Mouse (Mus musculus) lung, embryonic 16.5 days (tissue): ENCODE measurements around the gene 0610037L13Rik. TPM values are rescaled to one million over a fixed set of nuclear protein-coding genes. Genes with fewer than 3 reads are reported as not detected.

ENCODE experiments used
- ATAC-seq: fragments of 200-750 bp; cut with Nextera tagmentation; 2 replicates; pipeline ENCODE4 v1.8.0; 2017; ENCODE audit warnings: low read depth, mild to moderate bottlenecking, moderate library complexity
- H3K27ac ChIP-seq: fragments of 300-500 bp; sonication (generic); 2 replicates; pipeline ENCODE4 v1.5.1; 2014; ENCODE audit warnings: mild to moderate bottlenecking, control low read depth, low read length
- H3K27me3 ChIP-seq: fragments of 300-500 bp; sonication (generic); 2 replicates; pipeline ENCODE4 v1.6.1; 2014; ENCODE audit warnings: low read depth, low read length, mixed read lengths; ENCODE audit not compliant: control insufficient read depth, insufficient read depth
- H3K36me3 ChIP-seq: fragments of 300-500 bp; sonication (generic); 2 replicates; pipeline ENCODE4 v1.6.1; 2014; ENCODE audit warnings: low read length; ENCODE audit not compliant: control insufficient read depth, insufficient read depth
- H3K4me1 ChIP-seq: fragments of 300-500 bp; sonication (generic); replicated peaks from 2 replicates; pipeline ENCODE4 v1.6.1; 2014; ENCODE audit warnings: low read length, mixed read lengths; ENCODE audit not compliant: control insufficient read depth, insufficient read depth
- H3K4me2 ChIP-seq: fragments of 300-500 bp; sonication (generic); 2 replicates; pipeline ENCODE4 v1.6.1; 2014; ENCODE audit warnings: low read depth, low read length, control low read depth
- H3K4me3 ChIP-seq: fragments of 300-500 bp; sonication (generic); 2 replicates; pipeline ENCODE4 v1.5.1; 2014; ENCODE audit warnings: mild to moderate bottlenecking, low read length, control low read depth
- H3K9ac ChIP-seq: fragments of 300-500 bp; sonication (generic); 2 replicates; pipeline ENCODE4 v1.6.1; 2014; ENCODE audit warnings: low read length, control low read depth
- H3K9me3 ChIP-seq: fragments of 300-500 bp; sonication (generic); 2 replicates; pipeline ENCODE4 v1.6.1; 2016; ENCODE audit warnings: low read length; ENCODE audit not compliant: control insufficient read depth
- WGBS: fragments of 180-500 bp; shearing (Covaris S2); extraction: QIAGEN DNeasy Blood & Tissue Kit; methylation state at CpG from one replicate; pipeline ENCODE4 v1.1.7; 2014; 5-methylcytosine and 5-hydroxymethylcytosine counted together
- polyA plus RNA-seq: library from polyadenylated mRNA; unstranded; fragments of >200 nt; fragmentation: Nextera tagmentation; extraction: Ambion mirVana; gene quantifications from 2 replicates; pipeline ENCODE4 v1.2.1, GENCODE M21; 2015

0610037L13Rik gene
- polyA plus RNA-seq, 1 experiment from 2014 or later, result 121 TPM

GRCm38 (mm10) chr4:107900206-107900605 is 10.6 kb downstream of the 0610037L13Rik start:
- H3K4me3 ChIP-seq, result no peak overlapping the region
- ATAC-seq, result no peak
- WGBS, result 85% methylated on average over 3 of the region's 3 CpGs
- no peaks in the 10 kb centered on the region for H3K9me3 ChIP-seq
- H3K9ac ChIP-seq, result no peak overlapping the region
- H3K4me2 ChIP-seq, result no peak overlapping the region
- H3K27me3 ChIP-seq, result no peaks in the 10 kb centered on the region
- H3K4me1 ChIP-seq, result no peaks in the 10 kb centered on the region
- no peak overlapping the region for H3K27ac ChIP-seq
- peaks cover 20% of the 10 kb centered on the region for H3K36me3 ChIP-seq

- ATAC-seq, result no peak
- Histone ChIP-seq H3K9ac (no peak overlapping the region), H3K27ac (no peak overlapping the region), H3K27me3 (no peaks in the 10 kb centered on the region), H3K9me3 (no peaks in the 10 kb centered on the region), H3K36me3 (peaks cover 22% of the 10 kb centered on the region), H3K4me3 (no peak overlapping the region), H3K4me2 (no peak overlapping the region), H3K4me1 (no peaks in the 10 kb centered on the region)
- 84% methylated on average over 10 of the region's 10 CpGs for WGBS
Measured at GRCm38 (mm10) chr4:107904252-107904651, 14.6 kb downstream of the 0610037L13Rik start.

DNA sequence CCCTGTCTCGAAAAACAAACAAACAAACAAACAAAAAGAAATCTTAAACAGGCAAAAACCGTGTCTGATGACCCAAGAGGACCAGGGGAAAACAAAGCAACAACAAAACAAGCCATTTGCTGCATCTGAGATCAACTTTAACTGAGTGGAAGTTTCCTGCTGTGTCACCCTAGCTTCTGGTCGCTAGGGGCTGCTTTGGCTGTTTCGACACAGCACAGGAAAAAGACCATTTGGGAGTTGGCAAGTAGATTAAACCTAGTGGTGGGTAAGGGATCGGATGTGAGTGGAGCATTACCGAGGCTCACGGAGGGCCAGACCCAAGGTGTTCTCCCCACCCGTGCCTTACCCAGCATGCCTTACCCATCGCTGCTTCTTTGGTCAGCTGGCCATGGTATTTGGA is 16.9 kb downstream of the 0610037L13Rik start:
- peaks cover 26% of the 10 kb centered on the region for H3K36me3 ChIP-seq
- 89% methylated on average over 9 of the region's 9 CpGs for WGBS
- no peak overlapping the region for H3K9ac ChIP-seq
- ATAC-seq, result no peak
- no peak overlapping the region for H3K4me2 ChIP-seq
- no peaks in the 10 kb centered on the region for H3K4me1 ChIP-seq
- H3K27ac ChIP-seq, result no peak overlapping the region
- no peaks in the 10 kb centered on the region for H3K27me3 ChIP-seq
- no peaks in the 10 kb centered on the region for H3K9me3 ChIP-seq
- H3K4me3 ChIP-seq, result no peak overlapping the region

DNA sequence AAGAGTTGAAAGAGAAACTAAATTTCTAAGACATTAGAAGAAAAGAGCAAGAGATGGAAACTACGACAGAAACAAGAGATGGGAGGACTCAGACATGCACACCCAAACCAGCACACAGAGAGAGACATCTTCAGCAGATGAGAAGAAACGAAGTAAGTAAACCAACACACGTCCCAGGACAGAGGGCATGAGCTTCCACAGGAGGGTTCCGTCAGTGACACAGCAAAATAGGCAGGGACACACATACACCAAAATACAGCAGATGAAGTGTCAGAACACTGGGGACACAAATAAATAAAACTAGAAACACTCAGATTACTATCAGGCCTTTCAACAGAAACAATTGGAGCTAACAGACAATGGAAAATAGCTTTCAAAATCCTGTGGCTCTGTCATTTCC is 20.4 kb downstream of the 0610037L13Rik start:
- H3K27me3 ChIP-seq, result no peaks in the 10 kb centered on the region
- no peak overlapping the region for H3K9ac ChIP-seq
- H3K27ac ChIP-seq, result no peak overlapping the region; the same call in 1 of the 2 replicates
- peaks cover 35% of the 10 kb centered on the region for H3K36me3 ChIP-seq
- 74% methylated on average over 4 of the region's 4 CpGs for WGBS
- H3K4me2 ChIP-seq, result no peak overlapping the region
- H3K4me3 ChIP-seq, result no peak overlapping the region
- no peaks in the 10 kb centered on the region for H3K9me3 ChIP-seq
- H3K4me1 ChIP-seq, result no peaks in the 10 kb centered on the region
- ATAC-seq, result peak; percentile 65

- Histone ChIP-seq H3K4me2 (no peak overlapping the region), H3K9me3 (no peaks in the 10 kb centered on the region), H3K4me1 (peaks cover 19% of the 10 kb centered on the region), H3K27ac (no peak overlapping the region), H3K36me3 (no peaks in the 10 kb centered on the region), H3K4me3 (no peak overlapping the region), H3K27me3 (no peaks in the 10 kb centered on the region), H3K9ac (no peak overlapping the region)
- ATAC-seq, result no peak
- 71% methylated on average over 2 of the region's 2 CpGs for WGBS
Measured at GRCm38 (mm10) chr4:107920336-107920735, 30.7 kb downstream of the 0610037L13Rik start.

GRCm38 (mm10) chr4:107921152-107921695 is 31.6 kb downstream of the 0610037L13Rik start:
- WGBS, result 43% methylated on average over 8 of the region's 8 CpGs
- H3K4me2 ChIP-seq, result 0 out of 2 replicates have a peak overlapping the region, but pooled peaks have one; percentile 60

DNA sequence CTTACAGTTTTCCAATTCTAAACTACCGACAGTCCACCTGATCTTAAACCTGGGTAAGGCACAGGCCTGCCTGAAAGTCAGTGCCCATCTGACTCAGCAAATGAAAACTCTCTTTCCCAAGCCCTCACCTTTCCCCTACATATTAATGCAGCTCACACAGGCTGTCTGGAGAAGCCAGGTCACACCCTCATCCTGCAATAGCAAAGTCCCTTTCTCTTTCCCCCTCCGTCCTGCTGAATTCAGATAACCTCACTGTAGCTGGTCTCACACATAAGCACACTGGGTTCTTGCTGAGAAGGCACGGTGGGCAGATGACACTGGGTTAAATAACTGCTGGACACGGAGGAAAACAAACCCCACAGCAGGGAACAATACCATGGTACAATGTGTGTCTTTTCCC is 32.3 kb downstream of the 0610037L13Rik start:
- peak overlapping the region; percentile 60 for H3K4me2 ChIP-seq
- peak overlapping the region; percentile 77 for H3K4me3 ChIP-seq
- no peak overlapping the region for H3K27ac ChIP-seq
- 45% methylated on average over 4 of the region's 4 CpGs for WGBS
- no peaks in the 10 kb centered on the region for H3K36me3 ChIP-seq
- peaks cover 19% of the 10 kb centered on the region for H3K4me1 ChIP-seq
- no peaks in the 10 kb centered on the region for H3K27me3 ChIP-seq
- ATAC-seq, result no peak
- peak overlapping the region; percentile 29; the same call in 1 of the 2 replicates for H3K9ac ChIP-seq
- no peaks in the 10 kb centered on the region for H3K9me3 ChIP-seq

More at GRCm38 (mm10) chr4:107921152-107921695, 31.6 kb downstream of the 0610037L13Rik start:
- no peak overlapping the region for H3K4me3 ChIP-seq
- ATAC-seq, result no peak
- no peaks in the 10 kb centered on the region for H3K27me3 ChIP-seq
- H3K36me3 ChIP-seq, result no peaks in the 10 kb centered on the region
- no peak overlapping the region for H3K9ac ChIP-seq
- no peak overlapping the region for H3K27ac ChIP-seq
- H3K4me1 ChIP-seq, result peaks cover 19% of the 10 kb centered on the region
- no peaks in the 10 kb centered on the region for H3K9me3 ChIP-seq

DNA sequence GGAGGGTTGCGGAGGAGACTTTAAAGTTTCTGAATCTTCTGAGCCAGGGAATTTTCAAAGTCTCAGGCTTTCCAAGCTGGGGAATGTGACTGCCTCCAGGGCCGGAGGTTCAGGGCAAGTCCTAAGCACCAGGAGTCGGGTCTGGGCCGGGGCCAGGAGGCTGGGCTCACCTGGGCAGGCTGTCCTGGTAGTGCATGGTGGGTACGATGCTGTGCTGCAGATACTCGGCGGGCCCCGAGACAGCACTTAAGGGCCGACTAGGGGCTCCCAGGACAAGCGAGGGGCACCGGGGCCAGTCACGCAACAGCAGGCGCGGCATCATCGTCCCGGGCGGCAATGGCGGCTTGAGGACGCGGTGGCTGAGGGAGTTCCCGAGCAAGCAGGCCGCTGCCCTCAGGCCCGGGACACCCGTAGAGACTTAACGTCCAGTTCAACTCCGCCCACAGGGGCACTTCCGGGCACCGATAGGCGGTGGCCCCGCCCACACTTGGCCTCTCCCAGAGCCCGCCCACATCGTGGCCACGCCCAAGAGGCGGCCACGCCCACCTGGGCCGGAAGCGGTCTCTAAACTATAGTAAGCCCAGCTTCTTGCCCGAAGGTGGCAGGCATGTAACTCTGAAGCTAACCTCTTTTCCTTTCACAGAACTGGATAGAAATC is 33.7 kb downstream of the 0610037L13Rik start, which contains the start of gene Cpt2:
Gene Cpt2, minus strand, starts transcription at position 466 of the 658 bp plus-strand sequence.
- ATAC-seq, result peak; percentile 99
- Histone ChIP-seq H3K4me1 (peaks cover 19% of the 10 kb centered on the region), H3K27ac (peak within 1 kb of the TSS; percentile 77), H3K4me2 (peak within 1 kb of the TSS; percentile 60), H3K4me3 (peak within 1 kb of the TSS; percentile 77), H3K9ac (peak within 1 kb of the TSS; percentile 91), H3K9me3 (no peaks in the 10 kb centered on the region), H3K36me3 (no peaks in the 10 kb centered on the region), H3K27me3 (no peaks in the 10 kb centered on the region)
- WGBS, result under 1% methylated on average over 38 of the region's 38 CpGs

DNA sequence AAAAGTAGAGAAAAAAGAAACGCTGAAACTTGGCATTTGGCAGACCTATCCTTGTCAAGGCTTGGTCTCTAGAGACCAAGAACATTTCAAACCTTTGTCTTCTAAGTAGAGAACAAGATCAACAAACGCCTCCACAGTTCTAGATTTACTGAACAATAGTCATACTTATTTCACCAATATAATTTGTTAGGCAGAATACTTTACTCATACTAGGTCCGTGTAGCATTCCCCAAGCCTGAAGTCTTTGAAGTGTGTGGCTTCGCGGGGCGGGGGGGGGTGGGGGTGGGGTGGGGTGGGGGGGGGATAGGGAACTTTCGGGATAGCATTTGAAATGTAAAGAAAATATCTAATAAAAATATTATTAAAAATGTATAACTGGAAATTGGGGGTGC is 34.2 kb downstream of the 0610037L13Rik start:
- Histone ChIP-seq H3K4me2 (peak overlapping the region; percentile 60), H3K9me3 (no peaks in the 10 kb centered on the region), H3K27me3 (no peaks in the 10 kb centered on the region), H3K27ac (peak overlapping the region; percentile 75; the same call in 1 of the 2 replicates), H3K9ac (peak overlapping the region; percentile 40; the same call in 1 of the 2 replicates), H3K4me1 (peaks cover 19% of the 10 kb centered on the region), H3K4me3 (peak overlapping the region; percentile 77), H3K36me3 (no peaks in the 10 kb centered on the region)
- WGBS, result 44% methylated on average over 7 of the region's 7 CpGs
- ATAC-seq, result no peak
